Mouse (Mus musculus) midbrain, embryonic 12.5 days (tissue): Measurements from ENCODE around the gene Bicc1. TPM values are rescaled to one million over a fixed set of nuclear protein-coding genes. Genes with fewer than 3 reads are reported as not detected.

Source experiments
- ATAC-seq: fragments of 200-750 bp; cut with Nextera tagmentation; 2 replicates; pipeline ENCODE4 v1.8.0; 2017; ENCODE audit warnings: low read depth, moderate TSS enrichment, moderate library complexity; ENCODE audit not compliant: low FRiP score
- H3K27ac ChIP-seq: fragments of 300-500 bp; sonication (generic); replicated peaks from 2 replicates; pipeline ENCODE4 v1.5.1; 2016; ENCODE audit warnings: mild to moderate bottlenecking
- H3K27me3 ChIP-seq: fragments of 300-500 bp; sonication (generic); 2 replicates; pipeline ENCODE4 v1.6.1; 2016; ENCODE audit warnings: mild to moderate bottlenecking
- H3K36me3 ChIP-seq: fragments of 300-500 bp; sonication (generic); 2 replicates; pipeline ENCODE4 v1.6.1; 2016
- H3K4me1 ChIP-seq: fragments of 300-500 bp; sonication (generic); 2 replicates; pipeline ENCODE4 v1.6.1; 2016
- H3K4me2 ChIP-seq: fragments of 300-500 bp; sonication (generic); replicated peaks from 2 replicates; pipeline ENCODE4 v1.6.1; 2016; ENCODE audit warnings: mild to moderate bottlenecking, moderate library complexity
- H3K4me3 ChIP-seq: fragments of 300-500 bp; sonication (generic); 2 replicates; pipeline ENCODE4 v1.5.1; 2016; ENCODE audit warnings: mild to moderate bottlenecking
- H3K9ac ChIP-seq: fragments of 300-500 bp; sonication (generic); replicated peaks from 2 replicates; pipeline ENCODE4 v1.6.1; 2016; ENCODE audit warnings: mild to moderate bottlenecking, moderate library complexity
- H3K9me3 ChIP-seq: fragments of 300-500 bp; sonication (generic); 2 replicates; pipeline ENCODE4 v1.6.1; 2016; ENCODE audit warnings: mild to moderate bottlenecking
- WGBS: fragments of 180-500 bp; shearing (Covaris S2); methylation state at CpG from one replicate; pipeline ENCODE4 v1.1.7; 2016; 5-methylcytosine and 5-hydroxymethylcytosine counted together
- polyA plus RNA-seq: library from polyadenylated mRNA; unstranded; fragments of >200 nt; fragmentation: Nextera tagmentation; extraction: Ambion mirVana; gene quantifications from 2 replicates; pipeline ENCODE4 v1.2.1, GENCODE M21; 2016

Gene Bicc1
- polyA plus RNA-seq, 1 experiment from 2014 or later, result 15.2 TPM

- Histone ChIP-seq H3K4me3 (no peak overlapping the region), H3K27me3 (no peaks in the 10 kb centered on the region), H3K4me1 (no peaks in the 10 kb centered on the region), H3K4me2 (no peak overlapping the region), H3K9ac (no peak overlapping the region), H3K36me3 (no peaks in the 10 kb centered on the region), H3K27ac (peak overlapping the region; percentile 30; the same call in 1 of the 2 replicates), H3K9me3 (no peaks in the 10 kb centered on the region)
- no peak for ATAC-seq
- 95% methylated on average over 4 of the region's 4 CpGs for WGBS
These were observed 22.4 kb upstream of the Bicc1 start for GRCm38 (mm10) chr10:71181931-71182330.

GRCm38 (mm10) chr10:71181091-71181490 lies 21.6 kb upstream of the Bicc1 start:
- Histone ChIP-seq H3K9ac (no peak overlapping the region), H3K4me1 (no peaks in the 10 kb centered on the region), H3K36me3 (no peaks in the 10 kb centered on the region), H3K9me3 (no peaks in the 10 kb centered on the region), H3K27me3 (no peaks in the 10 kb centered on the region), H3K4me3 (no peak overlapping the region), H3K27ac (no peak overlapping the region), H3K4me2 (no peak overlapping the region)
- 89% methylated on average over 2 of the region's 2 CpGs for WGBS
- no peak for ATAC-seq

GRCm38 (mm10) chr10:71180057-71180456 lies 20.6 kb upstream of the Bicc1 start:
- Histone ChIP-seq H3K36me3 (no peaks in the 10 kb centered on the region), H3K27me3 (no peaks in the 10 kb centered on the region), H3K4me1 (no peaks in the 10 kb centered on the region), H3K4me2 (no peak overlapping the region), H3K9ac (no peak overlapping the region), H3K27ac (no peak overlapping the region), H3K9me3 (no peaks in the 10 kb centered on the region), H3K4me3 (no peak overlapping the region)
- whole genome bisulfite sequencing, result 74% methylated on average over 2 of the region's 2 CpGs
- ATAC-seq, result no peak

GRCm38 (mm10) chr10:71177201-71177600 lies 17.7 kb upstream of the Bicc1 start:
- WGBS, result 91% methylated on average over 7 of the region's 7 CpGs
- no peaks in the 10 kb centered on the region for H3K9me3 ChIP-seq
- ATAC-seq, result no peak

GRCm38 (mm10) chr10:71176341-71176740 lies 16.8 kb upstream of the Bicc1 start:
- 75% methylated on average over 8 of the region's 8 CpGs for WGBS

More at GRCm38 (mm10) chr10:71177201-71177600, 17.7 kb upstream of the Bicc1 start:
- Histone ChIP-seq H3K27ac (no peak overlapping the region), H3K4me2 (no peak overlapping the region), H3K9ac (no peak overlapping the region), H3K36me3 (no peaks in the 10 kb centered on the region), H3K4me3 (no peak overlapping the region), H3K4me1 (no peaks in the 10 kb centered on the region), H3K27me3 (no peaks in the 10 kb centered on the region)

GRCm38 (mm10) chr10:71175280-71175679 lies 15.8 kb upstream of the Bicc1 start:
- H3K27ac ChIP-seq, result no peak overlapping the region
- H3K4me1 ChIP-seq, result no peaks in the 10 kb centered on the region
- H3K4me2 ChIP-seq, result no peak overlapping the region
- H3K9me3 ChIP-seq, result no peaks in the 10 kb centered on the region
- no peak for ATAC-seq
- H3K4me3 ChIP-seq, result no peak overlapping the region
- H3K36me3 ChIP-seq, result no peaks in the 10 kb centered on the region
- 93% methylated on average over 15 of the region's 15 CpGs for WGBS
- H3K9ac ChIP-seq, result no peak overlapping the region
- H3K27me3 ChIP-seq, result no peaks in the 10 kb centered on the region

More at GRCm38 (mm10) chr10:71176341-71176740, 16.8 kb upstream of the Bicc1 start:
- no peaks in the 10 kb centered on the region for H3K36me3 ChIP-seq
- H3K9ac ChIP-seq, result no peak overlapping the region
- no peak overlapping the region for H3K27ac ChIP-seq
- H3K4me1 ChIP-seq, result no peaks in the 10 kb centered on the region
- H3K4me2 ChIP-seq, result no peak overlapping the region
- no peak overlapping the region for H3K4me3 ChIP-seq
- no peak for ATAC-seq
- H3K9me3 ChIP-seq, result no peaks in the 10 kb centered on the region
- no peaks in the 10 kb centered on the region for H3K27me3 ChIP-seq

- no peaks in the 10 kb centered on the region for H3K9me3 ChIP-seq
- no peaks in the 10 kb centered on the region for H3K36me3 ChIP-seq
- no peak overlapping the region for H3K9ac ChIP-seq
- H3K27ac ChIP-seq, result no peak overlapping the region
- no peaks in the 10 kb centered on the region for H3K27me3 ChIP-seq
- H3K4me3 ChIP-seq, result no peak overlapping the region
- H3K4me2 ChIP-seq, result no peak overlapping the region
- no peak for ATAC-seq
- 100% methylated on average over 1 of the region's 1 CpGs for WGBS
- H3K4me1 ChIP-seq, result no peaks in the 10 kb centered on the region
These were observed 11.9 kb upstream of the Bicc1 start for GRCm38 (mm10) chr10:71171414-71171813.

GRCm38 (mm10) chr10:71170771-71171170 lies 11.3 kb upstream of the Bicc1 start:
- H3K4me3 ChIP-seq, result no peak overlapping the region
- 89% methylated on average over 5 of the region's 5 CpGs for WGBS
- H3K4me2 ChIP-seq, result no peak overlapping the region
- H3K27ac ChIP-seq, result no peak overlapping the region
- H3K9ac ChIP-seq, result no peak overlapping the region
- H3K36me3 ChIP-seq, result no peaks in the 10 kb centered on the region
- ATAC-seq, result no peak
- no peaks in the 10 kb centered on the region for H3K27me3 ChIP-seq
- no peaks in the 10 kb centered on the region for H3K9me3 ChIP-seq
- no peaks in the 10 kb centered on the region for H3K4me1 ChIP-seq

GRCm38 (mm10) chr10:71169811-71170210 lies 10.3 kb upstream of the Bicc1 start:
- no peak overlapping the region for H3K4me2 ChIP-seq
- no peak overlapping the region for H3K9ac ChIP-seq
- no peaks in the 10 kb centered on the region for H3K4me1 ChIP-seq
- no peak for ATAC-seq
- H3K9me3 ChIP-seq, result no peaks in the 10 kb centered on the region
- H3K36me3 ChIP-seq, result no peaks in the 10 kb centered on the region
- H3K27ac ChIP-seq, result no peak overlapping the region
- no peaks in the 10 kb centered on the region for H3K27me3 ChIP-seq
- no peak overlapping the region for H3K4me3 ChIP-seq
- 94% methylated on average over 10 of the region's 10 CpGs for WGBS

- no peak overlapping the region for H3K4me3 ChIP-seq
- no peaks in the 10 kb centered on the region for H3K9me3 ChIP-seq
- H3K4me1 ChIP-seq, result no peaks in the 10 kb centered on the region
- no peak overlapping the region for H3K27ac ChIP-seq
- ATAC-seq, result no peak
- H3K36me3 ChIP-seq, result no peaks in the 10 kb centered on the region
- no peaks in the 10 kb centered on the region for H3K27me3 ChIP-seq
- no peak overlapping the region for H3K9ac ChIP-seq
- 44% methylated on average over 4 of the region's 4 CpGs for WGBS
- H3K4me2 ChIP-seq, result no peak overlapping the region
These were observed 9.7 kb upstream of the Bicc1 start for GRCm38 (mm10) chr10:71169171-71169570.

GRCm38 (mm10) chr10:71160449-71160848 lies 949 bp upstream of the Bicc1 start:
- Histone ChIP-seq H3K4me3 (no peak overlapping the region), H3K9ac (no peak overlapping the region), H3K27ac (no peak overlapping the region), H3K4me2 (no peak overlapping the region), H3K27me3 (peaks cover 23% of the 10 kb centered on the region), H3K4me1 (peaks cover 6% of the 10 kb centered on the region; the same call in 1 of the 2 replicates), H3K36me3 (no peaks in the 10 kb centered on the region), H3K9me3 (no peaks in the 10 kb centered on the region)
- ATAC-seq, result no peak
- 77% methylated on average over 12 of the region's 12 CpGs for WGBS

- ATAC-seq, result peak; percentile 89
- no peaks in the 10 kb centered on the region for H3K36me3 ChIP-seq
- no peaks in the 10 kb centered on the region for H3K9me3 ChIP-seq
- peak overlapping the region; percentile 96 for H3K4me2 ChIP-seq
- H3K27me3 ChIP-seq, result peaks cover 23% of the 10 kb centered on the region
- H3K4me1 ChIP-seq, result peaks cover 6% of the 10 kb centered on the region; the same call in 1 of the 2 replicates
- no peak overlapping the region for H3K27ac ChIP-seq
- peak overlapping the region; percentile 75 for H3K9ac ChIP-seq
- WGBS, result 0% methylated on average over 61 of the region's 65 CpGs
- peak overlapping the region; percentile 67 for H3K4me3 ChIP-seq
These were observed 392 bp downstream of the Bicc1 start for GRCm38 (mm10) chr10:71158940-71159675.
